Mouse (Mus musculus): ENCODE data around the gene Nop53.

Gene Nop53

GRCm38 (mm10) chr7:15956143-15956542 lies 10.3 kb upstream of the Nop53 start:
- no peak for DNase-seq (ENCODE audit: low spot score)

DNA sequence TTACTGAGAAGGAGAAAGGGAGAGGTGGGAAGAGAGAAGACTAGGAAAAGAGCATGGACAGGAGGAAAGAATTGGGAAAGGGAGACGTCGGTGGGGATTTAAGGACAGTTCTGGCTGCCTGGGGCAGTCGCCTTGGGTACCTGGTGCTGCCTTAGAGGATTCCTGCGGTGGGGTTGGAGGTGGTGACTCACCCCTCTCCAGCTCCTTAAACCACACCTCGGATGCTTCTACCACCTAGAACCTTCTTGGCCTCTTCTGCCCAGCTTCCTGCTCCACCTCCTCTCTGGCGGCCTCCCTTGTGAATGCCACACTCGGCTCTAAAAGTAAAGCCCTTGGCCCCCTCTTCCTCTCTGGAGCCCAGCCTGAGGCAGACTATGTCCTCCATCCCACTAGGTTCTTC lies 9.6 kb upstream of the Nop53 start:
- no peak for DNase-seq (ENCODE audit: low spot score)

DNA sequence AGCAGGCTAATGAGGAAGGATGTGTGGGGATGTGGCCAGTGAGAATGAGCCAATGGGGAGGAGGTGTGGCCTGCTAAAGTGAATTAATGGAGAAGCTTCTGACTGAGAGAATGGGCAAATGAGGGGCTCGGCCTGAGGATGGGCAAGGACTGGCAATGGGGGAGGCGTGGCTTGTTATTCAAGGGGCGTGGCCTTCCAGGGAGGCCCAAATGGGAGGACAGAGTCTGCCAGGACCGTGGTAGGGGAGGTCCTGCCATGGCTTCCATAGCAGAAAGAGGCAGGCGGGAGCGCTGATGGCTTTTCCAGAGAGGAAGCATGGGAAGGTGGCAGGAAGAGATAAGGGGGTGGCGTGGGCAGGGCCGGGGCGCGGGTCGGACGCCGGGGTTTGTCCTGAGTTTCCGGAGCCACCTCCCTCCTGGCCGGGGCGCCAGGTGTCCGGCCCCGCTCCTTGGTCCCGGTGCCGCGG lies 9.1 kb upstream of the Nop53 start:
- no peak for DNase-seq (ENCODE audit: low spot score)

DNA sequence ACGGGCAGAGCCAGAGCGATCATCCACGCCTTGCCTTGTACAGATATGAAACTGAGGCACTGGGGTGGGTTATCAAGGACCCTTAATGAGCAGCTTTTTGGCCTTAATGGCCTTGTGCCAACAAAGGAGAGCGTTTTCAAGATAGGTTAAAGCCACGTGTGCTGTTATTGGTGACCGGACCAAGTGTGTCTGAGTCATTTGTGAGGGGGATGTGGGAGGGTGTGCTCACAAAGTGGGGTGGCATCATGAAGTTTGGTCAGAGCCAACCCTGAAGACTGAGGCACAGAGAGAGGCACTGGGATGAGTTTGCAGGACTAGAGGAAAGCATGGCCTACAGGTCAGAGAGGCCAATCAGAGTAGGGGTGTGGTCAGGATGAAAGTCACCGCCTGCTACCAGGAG lies 8.6 kb upstream of the Nop53 start:
- DNase-seq (ENCODE audit: low spot score) = no peak

DNA sequence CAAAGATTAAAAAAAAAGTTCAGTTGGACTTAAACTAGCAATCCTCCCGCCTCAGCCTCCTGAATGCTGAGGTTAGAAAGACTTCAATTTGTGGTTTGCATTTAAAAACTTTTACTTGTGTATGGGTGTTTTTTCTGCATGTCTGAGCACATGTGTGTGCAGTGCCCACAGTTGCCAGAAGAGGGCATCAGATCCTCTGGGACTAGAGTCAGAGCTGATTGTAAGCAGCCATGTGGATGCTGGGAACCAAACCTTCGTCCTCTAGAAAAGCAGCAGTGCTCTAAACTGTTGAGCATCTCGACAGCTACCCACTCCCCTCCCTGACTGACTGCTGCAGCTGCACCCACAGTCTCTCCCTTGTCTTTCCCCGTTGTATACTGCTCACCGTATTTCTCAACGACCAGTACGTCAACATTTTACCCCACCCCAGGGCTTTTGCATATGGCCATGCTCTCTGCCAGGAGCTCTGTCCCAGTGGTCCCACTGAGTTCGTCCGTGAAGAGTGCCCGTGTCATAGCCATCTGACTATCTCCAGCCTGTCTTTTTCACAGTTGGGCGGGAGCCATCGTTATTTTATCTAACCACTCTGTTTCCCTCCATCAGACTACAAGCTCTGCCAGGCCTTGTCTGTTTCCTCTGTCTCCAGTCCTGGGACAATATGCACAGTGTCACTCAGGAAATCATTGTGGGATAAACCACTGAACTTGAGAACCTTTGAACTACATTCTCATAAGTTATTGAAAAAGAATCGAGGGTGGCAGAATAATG lies 7.6 kb upstream of the Nop53 start:
- DNase-seq (ENCODE audit: low spot score) = no peak

GRCm38 (mm10) chr7:15952416-15952815 lies 6.5 kb upstream of the Nop53 start:
- DNase-seq (ENCODE audit: low spot score) = no peak

- no peak for DNase-seq (ENCODE audit: low spot score)
Measured at GRCm38 (mm10) chr7:15950008-15950407, 4.1 kb upstream of the Nop53 start.

- no peak for DNase-seq (ENCODE audit: low spot score)
Measured at GRCm38 (mm10) chr7:15949216-15949790, 3.4 kb upstream of the Nop53 start.

GRCm38 (mm10) chr7:15948381-15948941 lies 2.6 kb upstream of the Nop53 start:
- DNase-seq (ENCODE audit: low spot score) = peak; percentile 77

DNA sequence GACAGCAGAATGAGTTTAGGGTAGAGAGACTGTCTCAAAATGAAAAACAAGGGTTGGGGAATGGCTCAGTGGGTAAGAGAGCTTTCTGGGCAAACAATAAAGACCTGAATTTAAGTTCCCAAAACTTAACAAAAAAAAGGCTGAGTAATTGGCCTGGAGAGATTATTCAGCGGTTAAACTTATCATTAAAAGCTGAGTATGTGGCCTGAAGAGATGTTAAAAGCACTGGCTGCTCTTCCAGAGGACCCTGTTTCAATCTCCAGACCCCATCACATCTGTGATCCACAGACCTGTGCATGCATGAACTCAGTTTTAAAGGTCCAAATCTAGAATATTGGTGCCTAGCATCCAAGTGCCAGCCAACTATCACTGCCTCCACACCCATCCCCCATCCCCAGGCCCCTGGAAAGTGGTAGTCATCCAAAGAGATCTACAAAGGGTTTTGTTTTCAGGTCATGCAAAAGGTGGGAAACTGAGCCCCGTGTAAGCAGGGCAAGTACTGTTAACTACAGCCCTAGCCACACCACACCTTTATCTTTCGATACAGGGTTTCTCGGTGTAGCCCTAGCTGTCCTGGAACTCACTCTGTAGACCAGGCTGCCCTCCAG lies 1.9 kb upstream of the Nop53 start:
- no peak for DNase-seq (ENCODE audit: low spot score)

DNA sequence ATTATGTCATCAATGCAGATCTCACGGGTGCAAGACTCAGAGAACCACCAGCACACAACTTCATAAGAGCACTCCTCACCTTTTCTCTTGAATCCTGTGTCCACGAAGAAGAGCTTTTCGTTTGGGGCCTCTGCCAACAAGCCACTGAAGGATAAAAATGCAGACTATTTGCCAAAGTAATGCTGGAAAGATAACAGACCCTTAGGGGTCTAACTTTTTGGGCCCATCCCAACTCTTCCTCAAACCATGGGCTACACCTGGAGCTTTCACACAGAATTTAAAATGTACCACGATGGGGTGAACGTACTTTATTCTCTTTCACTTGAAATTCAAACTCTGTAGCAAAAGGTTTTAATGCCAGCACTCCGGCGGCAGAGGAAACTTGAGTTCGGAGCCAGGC lies 663 bp downstream of the Nop53 start:
- no peak for DNase-seq (ENCODE audit: low spot score)

- DNase-seq (ENCODE audit: low spot score) = no peak
Measured at GRCm38 (mm10) chr7:15944311-15944710, 1.6 kb downstream of the Nop53 start.

DNA sequence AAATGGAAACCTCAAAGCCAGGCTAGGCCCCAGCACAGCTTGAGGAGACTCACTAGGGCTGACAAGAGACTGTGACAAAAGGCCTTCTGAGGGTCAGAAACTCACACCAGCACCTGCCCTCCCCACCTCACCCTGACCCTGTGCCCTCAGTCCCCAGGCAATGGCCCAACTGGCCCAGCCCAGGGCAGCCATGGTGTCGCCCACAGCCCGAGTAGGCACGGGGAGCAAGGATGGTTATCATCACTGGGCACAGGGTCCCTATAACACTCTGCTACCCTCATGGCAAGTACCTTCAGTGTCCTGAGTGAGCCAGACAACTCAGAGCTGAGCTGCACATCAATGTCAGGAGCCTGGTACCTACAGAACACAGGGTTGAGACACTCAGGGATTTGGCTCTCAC lies 7.3 kb downstream of the Nop53 start:
- no peak for DNase-seq (ENCODE audit: low spot score)

DNA sequence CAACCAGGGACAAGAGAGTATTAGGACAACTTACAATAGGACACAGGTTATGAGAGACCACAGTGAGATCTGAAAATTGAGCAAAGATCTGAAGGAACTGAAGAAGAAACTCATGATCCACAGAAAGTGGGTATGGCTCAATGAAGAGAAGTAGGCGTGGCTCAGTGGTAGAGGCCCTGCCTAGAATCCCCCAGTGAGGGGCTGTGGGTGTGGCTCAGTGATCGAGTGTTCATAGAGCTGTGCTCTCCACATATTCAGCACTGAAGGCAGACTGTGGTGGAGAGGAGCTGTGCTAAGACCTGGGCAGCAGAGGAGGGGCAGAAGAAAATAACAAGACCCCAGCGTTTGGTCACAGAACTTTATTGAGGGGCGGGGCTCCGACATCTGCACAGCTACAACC lies 8.4 kb downstream of the Nop53 start:
- DNase-seq (ENCODE audit: low spot score) = no peak

DNA sequence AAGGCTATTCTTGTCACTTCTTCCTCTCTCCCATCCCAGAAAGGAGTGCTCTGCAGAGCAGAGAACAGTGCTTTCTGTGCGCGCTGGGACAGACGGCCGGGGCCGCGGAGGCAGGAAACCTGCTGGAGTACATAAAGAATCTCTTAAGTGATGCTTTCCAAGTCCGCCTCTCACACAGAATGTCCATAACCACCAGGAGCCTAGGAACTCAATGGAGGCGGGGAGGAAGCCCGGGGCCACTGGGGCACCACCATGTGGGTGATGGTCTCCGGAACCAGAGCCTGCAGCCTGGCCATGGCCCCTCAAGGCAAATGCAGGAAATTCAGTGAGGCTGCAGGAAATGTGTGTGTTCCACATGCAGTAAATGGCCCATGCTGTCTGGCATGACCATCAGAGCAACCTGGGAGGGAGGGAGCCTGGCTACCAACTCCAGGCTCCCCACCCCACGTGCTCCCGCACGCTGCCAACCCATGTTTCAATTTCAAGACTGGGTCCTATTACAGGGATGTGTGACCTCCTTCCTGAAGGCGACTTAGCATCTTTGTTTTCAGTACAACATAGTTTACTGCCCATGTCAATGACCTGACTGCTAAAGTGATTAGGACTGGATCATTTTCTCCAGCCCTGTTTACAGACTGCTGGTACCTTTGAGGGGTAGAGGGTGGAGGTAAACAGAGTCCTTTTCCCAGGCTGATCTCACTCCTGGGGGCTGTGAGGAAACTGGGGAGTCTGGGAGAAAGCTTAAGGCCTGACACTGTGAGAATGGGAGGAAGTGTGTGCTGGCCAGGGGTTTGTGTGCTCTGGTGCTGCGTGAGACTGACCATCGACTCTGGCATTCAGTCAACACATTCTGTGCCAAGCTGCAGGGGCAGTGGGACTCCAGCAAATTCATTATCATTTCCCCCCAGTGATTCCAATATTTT lies 12.2 kb downstream of the Nop53 start:
- DNase-seq (ENCODE audit: low spot score) = no peak

DNA sequence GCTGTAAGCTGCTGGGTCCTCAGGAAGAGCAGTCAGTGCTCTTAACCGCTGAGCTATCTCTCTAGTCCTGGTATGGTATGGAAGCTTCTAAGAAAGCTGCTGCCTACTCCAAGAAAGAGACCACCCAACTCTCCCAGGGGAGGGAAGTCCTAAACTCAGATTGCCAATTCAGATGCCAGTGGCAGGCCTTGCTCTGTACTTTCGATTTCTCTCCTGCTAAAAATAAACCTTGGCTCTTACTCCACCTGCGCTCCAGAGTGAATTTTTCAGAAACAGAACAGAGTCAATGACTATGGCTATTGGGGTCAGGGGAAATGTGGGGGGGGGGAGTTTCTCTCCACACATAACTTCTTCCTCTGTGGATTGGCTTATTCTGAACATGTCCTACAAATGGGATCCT lies 14.2 kb downstream of the Nop53 start:
- DNase-seq (ENCODE audit: low spot score) = no peak

DNA sequence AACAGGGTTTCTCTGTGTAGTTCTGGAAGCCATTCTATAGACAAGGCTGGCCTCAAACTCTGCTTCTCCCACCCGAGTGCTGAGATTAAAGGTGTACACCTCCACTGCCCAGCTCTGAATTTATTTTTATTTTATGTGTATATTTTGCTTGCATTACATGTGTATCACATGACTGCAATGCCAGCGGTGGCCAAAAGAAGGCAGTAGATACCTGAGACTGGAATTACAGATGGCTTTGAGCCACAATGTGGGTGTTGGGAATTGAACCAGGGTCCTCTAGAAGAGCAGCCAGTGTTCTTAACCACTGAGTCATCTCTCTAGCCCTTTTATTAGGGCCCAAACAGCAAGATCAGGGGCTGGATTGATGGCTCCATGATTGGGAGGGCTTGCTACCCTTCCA lies 15.3 kb downstream of the Nop53 start:
- DNase-seq (ENCODE audit: low spot score) = no peak

DNA sequence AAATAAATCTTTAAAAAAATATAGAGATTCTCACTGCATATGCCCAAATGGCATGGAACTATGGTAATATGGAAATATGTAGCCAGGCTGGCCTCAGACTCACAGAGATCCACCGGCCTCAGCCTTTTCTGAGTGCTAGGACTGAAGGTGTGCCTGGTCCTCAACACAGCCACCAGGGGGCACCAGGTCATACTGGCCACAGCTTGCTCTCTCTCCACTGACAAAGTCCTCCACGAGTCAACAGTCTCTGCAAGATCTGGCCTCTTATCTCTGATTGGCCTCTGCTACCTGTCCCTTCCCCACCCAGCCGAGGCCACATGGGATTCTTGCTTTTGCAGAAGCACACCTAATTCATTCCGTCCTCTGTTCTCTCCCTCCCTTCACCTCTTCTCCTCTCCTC lies 16.0 kb downstream of the Nop53 start:
- peak; percentile 52 for DNase-seq (ENCODE audit: low spot score)

DNA sequence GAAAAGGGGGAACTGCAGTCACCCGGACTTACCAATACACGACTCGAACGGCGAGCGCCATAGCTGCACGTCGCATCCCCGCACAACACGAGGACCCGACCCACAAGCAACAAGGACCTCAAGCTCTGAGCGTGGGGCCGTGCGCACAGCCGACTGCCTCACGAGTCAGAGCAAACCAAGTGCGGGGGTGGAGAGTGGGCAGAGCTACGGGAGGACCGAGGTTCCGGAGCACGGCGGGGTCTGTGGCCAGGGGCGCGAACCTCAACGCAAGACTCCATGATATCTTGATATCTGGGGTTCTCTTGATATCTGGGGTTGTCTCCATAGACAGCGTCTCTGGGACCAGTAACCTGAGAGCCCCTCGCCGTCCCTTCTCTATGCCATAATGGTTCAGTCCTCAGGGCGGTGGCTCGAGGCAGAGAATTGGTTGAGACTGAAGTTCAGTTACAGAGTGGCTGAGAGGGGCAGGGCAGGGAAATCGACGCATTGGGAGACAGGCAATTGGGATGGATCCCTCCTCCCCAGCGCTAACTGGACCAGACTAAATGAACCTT lies 23.6 kb downstream of the Nop53 start, which contains the start of gene Selenow:
Gene Selenow, minus strand, starts transcription at position 183 of the 554 bp plus-strand sequence.
- peak; percentile 83 for DNase-seq (ENCODE audit: low spot score)

DNA sequence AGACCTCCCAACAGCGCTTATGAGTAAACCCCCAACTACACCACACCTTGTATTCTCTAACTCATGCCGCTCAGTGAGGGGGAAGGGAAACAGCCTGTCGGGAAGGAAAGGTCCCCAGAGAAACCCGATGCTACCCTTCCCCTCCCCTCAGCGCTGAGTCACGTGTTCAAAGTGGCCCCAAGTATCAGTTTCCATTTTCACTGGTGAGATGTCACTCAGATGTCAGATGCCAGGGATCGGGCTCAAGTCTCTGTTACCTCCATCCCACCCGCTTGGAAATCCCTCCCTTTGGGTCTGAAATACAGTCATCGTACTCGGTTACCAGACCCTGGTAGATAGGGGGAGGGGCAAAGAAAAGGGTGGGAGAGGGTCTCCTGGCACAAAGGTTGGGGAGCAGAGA lies 24.1 kb downstream of the Nop53 start:
- DNase-seq (ENCODE audit: low spot score) = no peak

DNA sequence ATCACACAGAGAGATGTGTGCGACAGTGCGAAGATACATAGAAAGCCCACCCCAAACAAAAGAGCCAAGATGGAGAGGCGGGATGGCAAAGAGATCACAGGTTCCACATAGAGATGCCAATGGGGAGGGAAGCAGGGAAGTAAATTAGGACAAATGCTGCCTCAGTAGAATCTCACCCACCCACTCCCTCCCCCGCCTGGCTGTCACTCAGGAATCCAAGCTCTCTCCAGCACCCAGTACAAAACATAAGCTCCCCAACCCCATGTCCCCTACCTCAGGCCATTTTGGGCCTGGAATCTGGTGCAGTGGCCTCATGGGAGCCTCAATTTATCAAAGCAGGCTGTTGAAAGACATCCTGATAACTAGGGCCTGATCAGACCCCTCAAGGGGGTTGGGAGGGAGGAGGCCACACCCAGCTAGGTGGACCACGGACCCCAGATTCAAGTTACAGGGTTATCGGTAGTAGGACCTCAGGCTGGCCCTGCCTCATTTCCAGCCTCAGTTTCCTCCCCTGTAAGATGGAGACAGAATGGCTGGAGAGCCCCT lies 25.2 kb downstream of the Nop53 start:
- DNase-seq (ENCODE audit: low spot score) = no peak
